Mouse (Mus musculus): ENCODE data around the gene Srp9.
"Not testable (repeated sequence)": the region's sequence is repeated elsewhere in the genome, so short reads cannot be mapped to it uniquely, and the experiment has no call there.

The Srp9 gene

GRCm38 (mm10) chr1:182145546-182145945 lies 21.0 kb downstream of the Srp9 start:
- no peak for DNase-seq (ENCODE audit: low spot score)

- DNase-seq (ENCODE audit: low spot score): no peak
Measured at GRCm38 (mm10) chr1:182148864-182149514, 24.5 kb downstream of the Srp9 start.

GRCm38 (mm10) chr1:182149966-182150365 lies 25.4 kb downstream of the Srp9 start:
- no peak for DNase-seq (ENCODE audit: low spot score)

GRCm38 (mm10) chr1:182157734-182158133 lies 33.2 kb downstream of the Srp9 start:
- no peak for DNase-seq (ENCODE audit: low spot score)

- DNase-seq (ENCODE audit: low spot score): no peak
Measured at GRCm38 (mm10) chr1:182159575-182159974, 35.0 kb downstream of the Srp9 start.

GRCm38 (mm10) chr1:182162951-182163350 lies 38.4 kb downstream of the Srp9 start:
- no peak for DNase-seq (ENCODE audit: low spot score)

- DNase-seq (ENCODE audit: low spot score): no peak
Measured at GRCm38 (mm10) chr1:182164386-182164785, 39.8 kb downstream of the Srp9 start, which contains the start of gene Vmn1r1. TSS of gene Vmn1r1 (minus strand) at chr1:182164486.

GRCm38 (mm10) chr1:182170206-182170605 lies 45.7 kb downstream of the Srp9 start:
- DNase-seq (ENCODE audit: low spot score): not testable (repeated sequence)

GRCm38 (mm10) chr1:182176985-182177384 lies 52.4 kb downstream of the Srp9 start:
- not testable (repeated sequence) for DNase-seq (ENCODE audit: low spot score)

- no peak for DNase-seq (ENCODE audit: low spot score)
Measured at GRCm38 (mm10) chr1:182181456-182182305, 57.1 kb downstream of the Srp9 start.

Measured in layer of hippocampus, adult 11-12 months (tissue).